11 mouse cellular contexts compared by ENCODE assay signal in genomic region chr15:89124312-89124711, GRCm38 (mm10). TPM values are rescaled to one million over a fixed set of nuclear protein-coding genes. Genes with fewer than 3 reads are reported as not detected.
DNase-seq lines count a peak whose midpoint lies in the region; ATAC-seq and TF ChIP-seq lines count a peak whose summit lies in the region.
"Had no signal": no experiment of that assay in that cellular context is flagged by ENCODE, and none has a peak within 500 bp of the region (broad histone marks: within the 10 kb centered on the region; RNA-seq: fewer than 3 reads in every experiment).

No protein-coding gene starts in this region.

- whole genome bisulfite sequencing in forebrain, embryonic 15.5 days: 93% methylated on average over 3 of the region's 3 CpGs
- WGBS in forebrain, embryonic 11.5 days: 90% methylated on average over 3 of the region's 3 CpGs
- 76% methylated on average over 3 of the region's 3 CpGs for WGBS in liver, embryonic 13.5 days (ENCODE audit: insufficient replicate concordance)
- 79% methylated on average over 3 of the region's 3 CpGs for WGBS in liver, postnatal 0 days (ENCODE audit: insufficient replicate concordance)
- 90% methylated on average over 3 of the region's 3 CpGs for WGBS in embryonic facial prominence, embryonic 14.5 days
- 86% methylated on average over 3 of the region's 3 CpGs for WGBS in limb, embryonic 14.5 days

- no peak for TF ChIP-seq POLR2A in limb, embryonic 14.5 days (IDR thresholded peaks at IDR 0.05; ENCODE audit: borderline replicate concordance, extremely low read depth, insufficient read depth, insufficient read length)

- no peak for ATAC-seq in forebrain, embryonic 15.5 days (replicated peaks)
- ATAC-seq in forebrain, embryonic 11.5 days (replicated peaks; ENCODE audit: low FRiP score): no peak
- ATAC-seq in liver, embryonic 13.5 days (ENCODE audit: low read depth): no peak
- no peak for ATAC-seq in liver, postnatal 0 days
- ATAC-seq in embryonic facial prominence, embryonic 14.5 days (ENCODE audit: low read depth): no peak
- ATAC-seq in limb, embryonic 14.5 days (ENCODE audit: low FRiP score, low read depth): no peak

- DNase-seq in forebrain, embryonic 11.5 days (ENCODE audit: low spot score): no peak
- no peak for DNase-seq in liver, embryonic 13.5 days
- DNase-seq in liver, postnatal 0 days: no peak
- DNase-seq in embryonic facial prominence, embryonic 14.5 days (ENCODE audit: low spot score): no peak
- DNase-seq in limb, embryonic 14.5 days (ENCODE audit: low spot score): no peak
- DNase-seq in adrenal gland, adult (ENCODE audit: inconsistent age in 2 of 2, low spot score in 1 of 2): no peak
- no peak for DNase-seq in cerebellum, postnatal 10 days
- DNase-seq: heart, adult 18-20 months; heart, postnatal 10 days; kidney, postnatal 14 days had no signal

- TF ChIP-seq CTCF in liver, postnatal 0 days (IDR thresholded peaks at IDR 0.05; ENCODE audit: low read depth): no peak

- H3K4me3 ChIP-seq in forebrain, embryonic 15.5 days: no peak overlapping the region
- no peak overlapping the region for H3K4me3 ChIP-seq in forebrain, embryonic 11.5 days (ENCODE audit: low read depth, low read length)
- no peak overlapping the region for H3K4me3 ChIP-seq in liver, embryonic 13.5 days (replicated peaks)
- H3K4me3 ChIP-seq in liver, postnatal 0 days (ENCODE audit: low read depth, low read length): no peak overlapping the region
- no peak overlapping the region for H3K4me3 ChIP-seq in embryonic facial prominence, embryonic 14.5 days (ENCODE audit: low read depth, low read length)
- H3K4me3 ChIP-seq in limb, embryonic 14.5 days (replicated peaks; ENCODE audit: low read length): 0 out of 2 replicates have a peak overlapping the region, but pooled peaks have one; percentile 83

- H3K27ac ChIP-seq in forebrain, embryonic 15.5 days (replicated peaks): peak overlapping the region; percentile 92; the same call in 1 of the 2 replicates
- H3K27ac ChIP-seq in forebrain, embryonic 11.5 days (ENCODE audit: low read depth, low read length): no peak overlapping the region
- H3K27ac ChIP-seq in liver, embryonic 13.5 days: no peak overlapping the region
- no peak overlapping the region for H3K27ac ChIP-seq in liver, postnatal 0 days (ENCODE audit: low read depth)
- H3K27ac ChIP-seq in embryonic facial prominence, embryonic 14.5 days (replicated peaks; ENCODE audit: low read depth, low read length): no peak overlapping the region
- H3K27ac ChIP-seq in limb, embryonic 14.5 days (replicated peaks; ENCODE audit: low read depth, low read length): no peak overlapping the region

- no peak overlapping the region for H3K9ac ChIP-seq in forebrain, embryonic 15.5 days (replicated peaks)
- H3K9ac ChIP-seq in forebrain, embryonic 11.5 days (ENCODE audit: low read length): no peak overlapping the region
- 0 out of 2 replicates have a peak overlapping the region, but pooled peaks have one; percentile 92 for H3K9ac ChIP-seq in liver, embryonic 13.5 days
- H3K9ac ChIP-seq in liver, postnatal 0 days (replicated peaks): no peak overlapping the region
- H3K9ac ChIP-seq in embryonic facial prominence, embryonic 14.5 days (ENCODE audit: low read depth, low read length): peak overlapping the region; percentile 89
- H3K9ac ChIP-seq in limb, embryonic 14.5 days (ENCODE audit: low read depth, low read length, severe bottlenecking): no peak overlapping the region

- H3K4me2 ChIP-seq in forebrain, embryonic 15.5 days (replicated peaks): no peak overlapping the region
- no peak overlapping the region for H3K4me2 ChIP-seq in forebrain, embryonic 11.5 days (ENCODE audit: low read depth, low read length, severe bottlenecking)
- no peak overlapping the region; the same call in 1 of the 2 replicates for H3K4me2 ChIP-seq in liver, embryonic 13.5 days
- H3K4me2 ChIP-seq in liver, postnatal 0 days (ENCODE audit: low read depth, low read length): no peak overlapping the region
- no peak overlapping the region for H3K4me2 ChIP-seq in embryonic facial prominence, embryonic 14.5 days (ENCODE audit: low read depth, low read length)
- no peak overlapping the region for H3K4me2 ChIP-seq in limb, embryonic 14.5 days (replicated peaks; ENCODE audit: low read depth, low read length, severe bottlenecking)

- no peaks in the 10 kb centered on the region for H3K9me3 ChIP-seq in forebrain, embryonic 15.5 days
- H3K9me3 ChIP-seq in forebrain, embryonic 11.5 days (ENCODE audit: control insufficient read depth, low read length): no peaks in the 10 kb centered on the region
- no peaks in the 10 kb centered on the region for H3K9me3 ChIP-seq in liver, embryonic 13.5 days (replicated peaks)
- no peaks in the 10 kb centered on the region for H3K9me3 ChIP-seq in liver, postnatal 0 days (ENCODE audit: low read length)
- H3K9me3 ChIP-seq in embryonic facial prominence, embryonic 14.5 days (ENCODE audit: control insufficient read depth, low read length): no peaks in the 10 kb centered on the region
- H3K9me3 ChIP-seq in limb, embryonic 14.5 days (ENCODE audit: control insufficient read depth, low read length): no peaks in the 10 kb centered on the region

- peaks cover 4% of the 10 kb centered on the region; the same call in 1 of the 2 replicates for H3K36me3 ChIP-seq in forebrain, embryonic 15.5 days
- H3K36me3 ChIP-seq in forebrain, embryonic 11.5 days (ENCODE audit: control insufficient read depth, insufficient read depth, low read length): no peaks in the 10 kb centered on the region
- peaks cover 22% of the 10 kb centered on the region for H3K36me3 ChIP-seq in liver, embryonic 13.5 days
- no peaks in the 10 kb centered on the region; the same call in 1 of the 2 replicates for H3K36me3 ChIP-seq in liver, postnatal 0 days (replicated peaks; ENCODE audit: insufficient read depth, low read length)
- peaks cover 29% of the 10 kb centered on the region for H3K36me3 ChIP-seq in embryonic facial prominence, embryonic 14.5 days (ENCODE audit: control insufficient read depth, insufficient read depth, low read length)
- H3K36me3 ChIP-seq in limb, embryonic 14.5 days (ENCODE audit: control insufficient read depth, insufficient read depth, low read length): peaks cover 12% of the 10 kb centered on the region; the same call in 1 of the 2 replicates

- TF ChIP-seq EP300 in liver, postnatal 0 days (IDR thresholded peaks at IDR 0.05; ENCODE audit: low read depth): no peak

- peaks cover 59% of the 10 kb centered on the region for H3K4me1 ChIP-seq in forebrain, embryonic 15.5 days
- H3K4me1 ChIP-seq in forebrain, embryonic 11.5 days (replicated peaks; ENCODE audit: control insufficient read depth, insufficient read depth, low read length): peaks cover 21% of the 10 kb centered on the region
- H3K4me1 ChIP-seq in liver, embryonic 13.5 days (replicated peaks): peaks cover 66% of the 10 kb centered on the region
- H3K4me1 ChIP-seq in liver, postnatal 0 days (ENCODE audit: insufficient read depth): peaks cover 35% of the 10 kb centered on the region
- peaks cover 38% of the 10 kb centered on the region for H3K4me1 ChIP-seq in embryonic facial prominence, embryonic 14.5 days (ENCODE audit: control insufficient read depth, insufficient read depth, low read length)
- H3K4me1 ChIP-seq in limb, embryonic 14.5 days (ENCODE audit: control insufficient read depth, insufficient read depth, low read length): peaks cover 34% of the 10 kb centered on the region

- no peaks in the 10 kb centered on the region for H3K27me3 ChIP-seq in forebrain, embryonic 15.5 days
- H3K27me3 ChIP-seq in forebrain, embryonic 11.5 days (ENCODE audit: control insufficient read depth, insufficient read depth, low read length): no peaks in the 10 kb centered on the region
- no peaks in the 10 kb centered on the region for H3K27me3 ChIP-seq in liver, embryonic 13.5 days
- H3K27me3 ChIP-seq in liver, postnatal 0 days (ENCODE audit: insufficient read depth, low read length): no peaks in the 10 kb centered on the region
- no peaks in the 10 kb centered on the region for H3K27me3 ChIP-seq in embryonic facial prominence, embryonic 14.5 days (replicated peaks; ENCODE audit: control insufficient read depth, insufficient read depth, low read length)
- H3K27me3 ChIP-seq in limb, embryonic 14.5 days (ENCODE audit: control insufficient read depth, insufficient read depth, low read length): no peaks in the 10 kb centered on the region

RNA-seq across cellular contexts. Expression of gene Tubgcp6, which starts 1.4 kb away (rescaled TPM):
- 17.5 and 17.7 TPM in 2 replicates for polyA plus RNA-seq in forebrain, embryonic 15.5 days (2015; fragmentation: Nextera tagmentation; extraction: Ambion mirVana)
- 24.2 and 26.0 TPM in 2 replicates for polyA plus RNA-seq in forebrain, embryonic 11.5 days (2014; fragmentation: Nextera tagmentation; extraction: Ambion mirVana)
- polyA plus RNA-seq in liver, embryonic 13.5 days (2015; fragmentation: Nextera tagmentation; extraction: Ambion mirVana): 6.5 and 6.7 TPM in 2 replicates
- 3.1 and 3.3 TPM in 2 replicates for polyA plus RNA-seq in liver, postnatal 0 days (2015; fragmentation: Nextera tagmentation; extraction: Ambion mirVana)
- 13.9 and 16.9 TPM in 2 replicates for polyA plus RNA-seq in embryonic facial prominence, embryonic 14.5 days (2014; fragmentation: Nextera tagmentation; extraction: Ambion mirVana)
- 36.8 and 56.5 TPM in 2 replicates for polyA plus RNA-seq in limb, embryonic 14.5 days (2012; rRNA removed)
- 17.2 and 17.6 TPM in 2 replicates for polyA plus RNA-seq in limb, embryonic 14.5 days (2014; fragmentation: Nextera tagmentation; extraction: Ambion mirVana)

RNA-seq across cellular contexts. Expression of gene Hdac10, which starts 4.2 kb away (rescaled TPM):
- 31.5 and 38.6 TPM in 2 replicates for polyA plus RNA-seq in forebrain, embryonic 15.5 days (2015; fragmentation: Nextera tagmentation; extraction: Ambion mirVana)
- 14.2 and 16.2 TPM in 2 replicates for polyA plus RNA-seq in forebrain, embryonic 11.5 days (2014; fragmentation: Nextera tagmentation; extraction: Ambion mirVana)
- 10.2 TPM in 2 replicates for polyA plus RNA-seq in liver, embryonic 13.5 days (2015; fragmentation: Nextera tagmentation; extraction: Ambion mirVana)
- 4.9 and 6.3 TPM in 2 replicates for polyA plus RNA-seq in liver, postnatal 0 days (2015; fragmentation: Nextera tagmentation; extraction: Ambion mirVana)
- 15.5 and 17.8 TPM in 2 replicates for polyA plus RNA-seq in embryonic facial prominence, embryonic 14.5 days (2014; fragmentation: Nextera tagmentation; extraction: Ambion mirVana)
- 38.1 and 49.4 TPM in 2 replicates for polyA plus RNA-seq in limb, embryonic 14.5 days (2012; rRNA removed)
- 18.7 and 21.8 TPM in 2 replicates for polyA plus RNA-seq in limb, embryonic 14.5 days (2014; fragmentation: Nextera tagmentation; extraction: Ambion mirVana)

RNA-seq across cellular contexts. Expression of gene Mapk12, which starts 16.2 kb away (rescaled TPM):
- 5.5 and 5.8 TPM in 2 replicates for polyA plus RNA-seq in forebrain, embryonic 15.5 days (2015; fragmentation: Nextera tagmentation; extraction: Ambion mirVana)
- polyA plus RNA-seq in forebrain, embryonic 11.5 days (2014; fragmentation: Nextera tagmentation; extraction: Ambion mirVana): 26.9 and 29.8 TPM in 2 replicates
- polyA plus RNA-seq in liver, embryonic 13.5 days (2015; fragmentation: Nextera tagmentation; extraction: Ambion mirVana): 1.5 and 1.7 TPM in 2 replicates
- 2.1 and 2.4 TPM in 2 replicates for polyA plus RNA-seq in liver, postnatal 0 days (2015; fragmentation: Nextera tagmentation; extraction: Ambion mirVana)
- 13.6 and 14.2 TPM in 2 replicates for polyA plus RNA-seq in embryonic facial prominence, embryonic 14.5 days (2014; fragmentation: Nextera tagmentation; extraction: Ambion mirVana)
- polyA plus RNA-seq in limb, embryonic 14.5 days (2012; rRNA removed): 13.7 and 14.9 TPM in 2 replicates
- 5.0 and 8.3 TPM in 2 replicates for polyA plus RNA-seq in limb, embryonic 14.5 days (2014; fragmentation: Nextera tagmentation; extraction: Ambion mirVana)

RNA-seq across cellular contexts. Expression of gene Mapk11, which starts 25.1 kb away (rescaled TPM):
- 42.8 and 42.9 TPM in 2 replicates for polyA plus RNA-seq in forebrain, embryonic 15.5 days (2015; fragmentation: Nextera tagmentation; extraction: Ambion mirVana)
- 43.2 and 47.6 TPM in 2 replicates for polyA plus RNA-seq in forebrain, embryonic 11.5 days (2014; fragmentation: Nextera tagmentation; extraction: Ambion mirVana)
- 0.76 and 0.78 TPM in 2 replicates for polyA plus RNA-seq in liver, embryonic 13.5 days (2015; fragmentation: Nextera tagmentation; extraction: Ambion mirVana)
- 0.66 and 0.81 TPM in 2 replicates for polyA plus RNA-seq in liver, postnatal 0 days (2015; fragmentation: Nextera tagmentation; extraction: Ambion mirVana)
- 7.8 and 8.6 TPM in 2 replicates for polyA plus RNA-seq in embryonic facial prominence, embryonic 14.5 days (2014; fragmentation: Nextera tagmentation; extraction: Ambion mirVana)
- polyA plus RNA-seq in limb, embryonic 14.5 days (2012; rRNA removed): 13.4 and 15.9 TPM in 2 replicates
- 7.0 and 7.3 TPM in 2 replicates for polyA plus RNA-seq in limb, embryonic 14.5 days (2014; fragmentation: Nextera tagmentation; extraction: Ambion mirVana)

RNA-seq across cellular contexts. Expression of gene Selenoo, which starts 35.4 kb away (rescaled TPM):
- 25.0 and 26.0 TPM in 2 replicates for polyA plus RNA-seq in forebrain, embryonic 15.5 days (2015; fragmentation: Nextera tagmentation; extraction: Ambion mirVana)
- 22.6 and 25.1 TPM in 2 replicates for polyA plus RNA-seq in forebrain, embryonic 11.5 days (2014; fragmentation: Nextera tagmentation; extraction: Ambion mirVana)
- polyA plus RNA-seq in liver, embryonic 13.5 days (2015; fragmentation: Nextera tagmentation; extraction: Ambion mirVana): 6.4 and 7.1 TPM in 2 replicates
- polyA plus RNA-seq in liver, postnatal 0 days (2015; fragmentation: Nextera tagmentation; extraction: Ambion mirVana): 14.3 and 14.7 TPM in 2 replicates
- polyA plus RNA-seq in embryonic facial prominence, embryonic 14.5 days (2014; fragmentation: Nextera tagmentation; extraction: Ambion mirVana): 18.3 and 18.5 TPM in 2 replicates
- polyA plus RNA-seq in limb, embryonic 14.5 days (2012; rRNA removed): 32.7 and 40.7 TPM in 2 replicates
- 20.6 and 22.9 TPM in 2 replicates for polyA plus RNA-seq in limb, embryonic 14.5 days (2014; fragmentation: Nextera tagmentation; extraction: Ambion mirVana)

Comparison
In these comparisons a context has a peak if more than half of its experiments do, and no peak if none do; other contexts are left out.
1. H3K9ac ChIP-seq: peak in liver, embryonic 13.5 days (single experiment) and embryonic facial prominence, embryonic 14.5 days (single experiment); none in forebrain, embryonic 15.5 days (single experiment), forebrain, embryonic 11.5 days (single experiment), liver, postnatal 0 days (single experiment) and limb, embryonic 14.5 days (single experiment).